Mouse (Mus musculus) erythroblast, embryonic 14.5 days (primary cell): ENCODE results near the gene 2010315B03Rik.

Experiments
- GATA1 ChIP-seq: IDR thresholded peaks from 2 replicates; pipeline ENCODE4 v1.6.1; 2012; ENCODE audit warnings: low read length, inconsistent platforms, mixed read lengths
- TAL1 ChIP-seq: IDR thresholded peaks from 3 replicates; pipeline ENCODE4 v1.6.1; 2012; ENCODE audit warnings: low read length, inconsistent platforms, mixed read lengths

- TF ChIP-seq GATA1 (no peak), TAL1 (no peak)
Measured at GRCm38 (mm10) chr9:124262987-124263717, 49.3 kb downstream of the 2010315B03Rik start.
